Mouse (Mus musculus): ENCODE measurements around the gene Trim24.
A peak's percentile ranks its signal among the peaks of the same experiment; 100 is the strongest.

Gene Trim24

DNA sequence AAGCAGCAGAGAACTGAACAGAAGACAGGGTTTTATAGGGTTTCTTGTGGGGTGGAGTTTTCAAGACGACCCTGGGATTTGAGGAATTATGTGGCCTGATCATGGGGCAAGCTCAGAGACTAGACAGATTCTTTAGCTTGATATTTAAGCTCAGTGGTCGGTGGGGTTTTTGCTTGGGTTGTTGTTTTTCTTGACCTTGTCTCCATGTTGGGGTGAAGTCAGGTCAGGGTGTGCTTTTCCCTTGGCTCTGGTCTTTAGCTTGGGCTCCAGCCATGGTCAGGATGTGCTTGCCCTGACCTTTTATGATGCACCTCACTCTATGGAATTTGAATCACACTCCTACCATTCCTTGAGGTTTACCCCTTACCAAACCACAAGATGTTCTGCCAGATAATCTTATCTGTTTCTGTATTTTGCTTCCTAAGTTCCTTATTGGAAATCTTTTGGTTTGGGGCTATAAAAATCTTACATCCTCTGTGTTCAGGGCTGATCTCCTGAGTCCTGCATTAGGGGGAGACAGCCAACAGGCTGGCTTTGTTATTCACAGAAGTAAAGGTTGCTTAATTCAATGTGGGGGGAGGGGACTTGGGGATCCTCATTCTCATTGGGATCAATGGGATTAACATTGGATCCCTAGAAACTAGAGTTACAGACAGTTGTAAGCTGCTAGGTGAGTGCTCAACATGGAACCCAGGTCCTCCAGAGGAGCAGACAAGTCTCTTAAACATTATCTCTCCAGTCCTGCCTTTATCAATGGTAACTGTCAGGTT, 6.5 kb upstream of the Trim24 start:
- no peak for DNase-seq (ENCODE audit: low read depth)

DNA sequence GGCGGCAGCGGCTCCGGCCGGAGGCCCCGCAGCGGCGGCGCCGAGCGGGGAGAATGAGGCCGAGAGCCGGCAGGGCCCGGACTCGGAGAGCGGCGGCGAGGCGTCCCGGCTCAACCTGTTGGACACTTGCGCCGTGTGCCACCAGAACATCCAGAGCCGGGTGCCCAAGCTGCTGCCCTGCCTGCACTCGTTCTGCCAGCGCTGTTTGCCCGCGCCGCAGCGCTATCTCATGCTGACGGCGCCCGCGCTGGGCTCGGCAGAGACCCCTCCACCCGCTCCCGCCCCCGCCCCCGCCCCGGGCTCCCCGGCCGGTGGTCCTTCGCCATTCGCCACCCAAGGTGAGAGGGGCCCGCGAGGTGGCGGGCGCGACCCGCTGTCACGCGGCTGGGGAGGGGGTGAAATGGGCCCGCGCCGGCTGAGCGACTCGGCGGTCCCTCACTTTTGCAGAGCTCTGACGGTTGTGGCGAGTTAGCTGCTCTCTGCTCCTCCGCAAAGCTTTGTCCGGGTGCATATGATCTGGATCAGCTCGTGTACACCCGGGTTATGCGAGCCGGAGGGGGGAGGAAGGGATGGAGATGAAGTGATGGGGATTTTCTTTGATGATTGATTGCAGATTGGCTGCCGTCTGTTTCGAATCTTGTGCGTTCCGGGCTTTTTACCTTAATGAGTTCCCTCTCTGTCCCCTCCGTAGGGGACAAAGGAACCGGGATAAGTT, 683 bp downstream of the Trim24 start:
- DNase-seq (ENCODE audit: low read depth), result peak; percentile 74

DNA sequence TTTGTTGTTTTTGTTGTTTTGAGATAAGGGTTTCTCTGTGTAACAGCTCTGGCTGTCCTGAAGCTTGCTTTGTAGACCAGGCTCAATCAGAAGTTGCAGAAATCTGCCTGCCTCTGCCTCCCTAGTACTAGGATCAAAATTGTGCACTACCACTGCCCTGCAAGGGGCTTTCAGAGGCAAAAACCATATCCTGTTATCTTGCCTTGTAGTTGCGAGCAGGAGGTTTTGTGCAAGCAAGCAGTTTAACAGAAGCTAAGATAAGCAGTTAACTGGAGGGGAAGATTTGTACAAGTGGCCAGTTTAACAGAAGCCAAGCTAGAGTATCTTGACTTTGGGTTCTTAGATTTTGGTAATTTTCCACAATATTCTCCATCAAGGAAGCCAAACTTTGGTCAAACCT, 2.2 kb downstream of the Trim24 start:
- DNase-seq (ENCODE audit: low read depth), result peak; percentile 36

DNA sequence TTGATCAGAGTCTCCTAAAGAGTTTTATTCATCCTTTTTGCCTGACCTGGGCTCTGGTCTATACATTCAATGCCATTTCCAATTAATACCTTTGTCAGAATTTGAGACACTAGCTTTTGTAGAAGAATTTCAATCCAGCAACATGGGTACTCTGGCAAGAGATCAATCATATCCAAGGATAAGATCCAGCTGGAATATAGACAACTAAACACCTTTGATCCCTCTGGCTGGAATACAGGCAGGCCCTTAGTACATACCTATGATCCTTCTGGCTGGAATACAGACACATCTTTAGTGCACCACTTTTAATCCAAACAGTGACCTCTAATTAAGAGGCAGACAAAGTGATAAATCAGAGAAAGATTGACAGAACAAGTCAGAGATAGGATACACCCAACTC, 3.1 kb downstream of the Trim24 start:
- no peak for DNase-seq (ENCODE audit: low read depth)

DNA sequence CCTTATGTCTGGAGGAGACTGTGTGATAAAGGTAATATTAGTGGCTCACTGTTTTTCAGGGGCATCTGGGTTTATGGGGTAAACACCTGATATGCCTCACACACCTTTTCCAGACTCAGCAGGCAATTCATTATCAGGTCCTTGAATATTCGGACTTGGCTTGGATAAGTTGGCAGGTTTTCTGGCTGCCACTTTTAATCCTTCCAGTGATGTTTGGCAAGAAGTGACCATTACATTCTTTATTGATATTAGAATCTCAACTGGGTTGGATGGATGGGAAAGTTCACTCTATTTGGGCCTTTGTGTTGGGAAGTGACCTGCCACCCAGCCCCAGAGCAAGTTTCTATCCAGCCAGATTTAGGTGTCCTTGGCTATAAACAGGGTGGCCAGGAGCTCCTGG, 7.6 kb downstream of the Trim24 start:
- DNase-seq (ENCODE audit: low read depth), result no peak

DNA sequence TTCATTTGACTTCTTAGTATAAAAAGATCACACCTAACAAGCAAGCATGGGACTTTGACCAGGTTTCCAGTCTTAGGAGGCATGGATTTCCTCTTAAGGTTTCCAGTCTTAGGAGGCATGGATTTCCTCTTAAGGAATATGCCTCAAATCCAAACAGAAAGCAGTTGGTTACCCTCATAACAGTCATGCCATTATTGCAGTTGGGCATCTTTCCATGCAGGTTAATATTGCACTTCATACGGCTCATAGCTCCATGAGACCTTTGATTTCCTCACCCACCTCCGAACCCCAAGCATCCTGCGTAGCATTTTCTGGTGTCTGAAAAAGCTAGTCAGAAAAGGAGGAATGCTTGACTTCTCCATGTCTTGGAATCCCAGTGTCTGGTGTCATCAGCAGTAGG, 10.0 kb downstream of the Trim24 start:
- DNase-seq (ENCODE audit: low read depth), result no peak

DNA sequence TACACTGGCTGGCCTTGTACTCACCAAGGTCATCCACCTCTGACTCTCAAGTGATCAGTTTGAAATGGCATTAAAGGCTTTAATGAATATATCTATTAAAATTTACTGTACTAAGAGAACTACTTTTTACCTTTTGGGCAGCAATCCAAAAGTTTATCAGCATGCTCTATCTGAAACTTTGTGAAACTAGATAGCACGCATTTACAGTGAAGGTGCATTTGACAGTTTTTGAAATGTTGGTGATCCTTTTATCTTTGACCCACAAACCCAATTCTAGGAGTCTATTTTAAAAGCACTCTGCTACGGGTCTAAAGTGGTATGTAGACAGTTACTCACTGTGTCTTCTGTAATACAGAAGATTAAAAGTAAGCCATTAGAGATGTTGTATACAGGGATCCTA, 23.0 kb downstream of the Trim24 start:
- no peak for DNase-seq (ENCODE audit: low read depth)

DNA sequence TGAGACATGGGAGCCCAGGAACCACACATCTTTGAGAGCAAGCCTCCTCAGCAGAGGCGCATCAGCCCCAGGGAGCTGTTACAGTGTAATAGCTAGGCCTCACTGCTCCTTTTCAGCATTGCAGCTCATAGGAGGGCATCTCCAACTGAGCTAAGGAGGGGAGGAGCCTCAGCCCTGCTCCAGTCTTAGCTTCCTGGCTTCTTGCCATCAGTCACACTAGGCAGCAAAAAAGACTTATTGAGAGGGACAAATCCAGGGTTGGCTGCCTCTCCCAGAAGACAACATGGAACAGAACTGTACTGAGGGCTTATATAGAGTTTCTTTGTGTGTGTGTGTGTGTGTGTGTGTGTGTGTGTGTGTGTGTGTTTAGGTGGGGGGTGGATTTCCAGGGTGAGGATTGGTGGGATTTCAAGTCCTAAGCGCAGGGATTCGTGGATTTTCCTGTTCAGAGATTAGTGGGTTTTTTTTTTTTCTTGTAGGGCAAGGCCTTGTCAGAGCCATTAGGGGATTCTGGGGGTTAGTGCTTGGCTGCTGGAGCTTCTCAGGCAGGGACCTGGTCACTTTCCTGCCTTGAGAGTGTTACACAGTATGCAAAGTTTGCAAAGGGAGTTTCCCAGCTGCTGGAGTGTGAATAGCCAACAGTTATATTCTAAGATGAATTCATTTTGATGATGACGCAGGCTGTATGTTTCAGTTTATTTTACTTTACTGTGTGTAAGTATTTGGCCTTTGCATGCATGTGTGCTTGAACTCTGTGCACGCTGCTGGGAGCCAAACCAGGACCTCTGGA, 25.2 kb downstream of the Trim24 start:
- no peak for DNase-seq (ENCODE audit: low read depth)

DNA sequence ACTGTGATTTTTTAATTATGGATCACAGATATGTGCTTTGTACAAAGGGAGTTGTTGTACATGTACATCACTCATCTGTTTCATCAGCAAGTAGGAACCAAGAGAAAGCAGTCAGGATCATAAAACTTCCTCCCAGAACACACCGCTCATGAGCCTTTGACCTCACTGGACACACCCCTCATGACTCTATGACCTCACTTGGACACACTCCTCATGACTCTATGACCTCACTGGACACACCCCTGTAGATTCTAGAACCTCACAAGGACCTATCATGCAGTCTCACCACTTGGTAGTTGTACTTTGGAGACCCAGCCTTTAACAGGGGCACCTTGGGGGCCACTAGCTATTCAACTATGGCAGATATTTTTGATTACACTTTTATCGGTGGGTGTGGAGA, 29.6 kb downstream of the Trim24 start:
- no peak for DNase-seq (ENCODE audit: low read depth)

DNA sequence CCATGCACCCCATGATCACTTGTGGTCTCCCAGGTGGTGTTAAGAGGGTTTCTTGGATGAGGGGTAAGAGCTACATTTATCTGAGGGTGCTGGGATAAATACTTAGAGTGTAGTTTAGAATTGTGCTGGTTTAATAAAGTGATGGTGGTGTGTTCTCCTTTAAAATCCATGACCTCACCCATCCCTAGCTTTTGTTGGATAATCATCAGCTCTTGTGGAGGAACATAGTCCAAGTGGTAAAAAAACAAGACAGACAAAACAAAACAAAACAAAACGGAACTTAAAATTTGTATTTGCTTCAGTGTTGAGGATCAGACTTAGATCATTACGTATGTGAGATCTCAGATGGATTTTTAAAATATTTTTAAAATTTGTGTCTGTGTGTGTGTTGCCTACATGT, 31.2 kb downstream of the Trim24 start:
- DNase-seq (ENCODE audit: low read depth), result no peak

DNA sequence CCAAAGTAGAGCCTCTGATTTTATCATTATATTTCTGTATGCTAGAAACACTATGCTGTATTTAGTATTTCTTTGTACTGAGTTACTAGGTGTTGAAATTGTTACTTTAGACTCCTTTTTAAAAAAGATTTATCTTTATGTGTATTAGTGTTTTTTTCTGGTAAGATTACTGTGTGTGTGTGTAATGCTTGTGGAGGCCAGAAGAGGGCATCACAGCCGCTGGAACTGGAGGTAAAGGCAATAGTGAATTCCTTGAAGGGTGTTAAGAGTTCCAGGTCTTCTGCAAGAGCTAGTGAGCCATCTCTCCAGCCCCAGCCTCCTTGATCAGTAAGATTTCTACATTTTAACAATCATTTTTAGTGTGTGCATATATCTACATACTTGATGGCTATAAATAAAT, 33.2 kb downstream of the Trim24 start:
- no peak for DNase-seq (ENCODE audit: low read depth)

DNA sequence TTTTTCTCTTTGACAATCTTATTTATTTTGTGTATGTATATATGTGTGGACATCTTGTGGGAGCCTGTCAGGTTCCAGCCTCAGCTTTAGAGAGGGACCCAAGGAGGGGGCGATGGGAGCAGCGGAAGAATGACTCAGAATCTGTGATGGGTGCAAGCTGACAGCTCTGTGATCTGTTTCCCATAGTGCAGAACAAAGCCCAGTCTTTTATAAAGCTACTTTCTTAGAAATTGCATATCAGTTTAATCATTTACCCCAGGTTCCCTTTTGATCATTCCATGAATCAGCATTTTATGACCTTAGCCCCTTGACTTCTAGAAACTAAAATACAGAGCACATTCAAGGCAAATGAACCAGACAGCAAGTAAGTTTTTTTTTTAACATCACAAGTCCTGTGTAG, 42.9 kb downstream of the Trim24 start:
- DNase-seq (ENCODE audit: low read depth), result no peak

DNA sequence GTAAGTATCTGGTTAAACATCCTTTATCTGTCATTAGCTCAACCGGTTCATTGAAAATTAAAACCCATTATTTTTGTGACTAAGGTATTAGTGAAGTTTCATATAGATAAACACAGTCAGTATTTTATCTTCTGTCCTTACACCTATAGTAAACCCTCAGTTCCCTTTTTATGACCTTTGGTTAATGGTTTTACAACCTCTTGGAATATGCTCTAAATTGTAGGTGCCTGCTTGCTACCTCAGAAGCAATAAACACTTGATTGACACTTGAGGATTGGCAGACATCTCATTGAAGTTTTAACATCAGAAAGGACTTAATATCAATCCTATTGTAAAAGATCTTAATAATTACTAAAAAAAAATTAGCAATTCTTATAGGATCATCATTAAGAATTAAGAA, 54.5 kb downstream of the Trim24 start:
- DNase-seq (ENCODE audit: low read depth), result no peak

DNA sequence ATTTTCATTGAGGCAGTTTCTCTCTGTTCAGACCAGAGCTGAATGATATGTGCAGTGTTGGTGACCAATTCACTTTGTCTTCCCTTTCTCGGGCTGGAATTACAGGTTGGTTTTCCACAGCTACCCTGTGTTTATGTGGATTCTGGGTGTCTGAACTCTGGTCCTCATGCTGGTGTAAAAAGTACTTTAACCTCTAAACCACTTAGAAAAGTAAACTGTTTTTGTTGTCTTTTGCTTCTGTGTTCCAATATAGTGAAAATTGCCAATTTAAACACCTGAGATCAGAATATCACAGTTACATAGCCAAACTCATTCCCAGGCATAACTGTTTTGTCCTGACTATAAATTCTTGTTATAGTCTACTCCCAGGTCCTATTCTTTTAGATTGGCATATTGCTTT, 56.1 kb downstream of the Trim24 start:
- DNase-seq (ENCODE audit: low read depth), result no peak

DNA sequence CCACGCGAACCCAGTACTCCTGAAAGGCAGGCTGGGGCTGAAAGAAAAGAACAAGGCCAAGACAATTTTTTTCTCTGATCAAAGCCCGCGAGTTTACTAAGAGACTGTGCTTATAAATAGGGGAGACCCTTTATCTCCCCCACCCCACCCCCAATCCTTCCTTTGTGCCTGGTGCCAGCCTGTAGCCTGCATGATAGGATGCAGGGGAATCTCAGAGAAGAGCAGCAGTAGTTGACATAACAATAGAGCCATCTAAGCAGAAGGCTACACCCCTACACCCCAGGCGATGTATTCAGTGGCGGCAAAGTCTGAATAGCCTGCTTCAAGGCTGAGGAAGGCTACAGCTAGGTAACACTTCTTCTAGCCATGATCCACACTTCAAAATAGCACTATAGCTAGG, 65.9 kb downstream of the Trim24 start:
- no peak for DNase-seq (ENCODE audit: low read depth)

DNA sequence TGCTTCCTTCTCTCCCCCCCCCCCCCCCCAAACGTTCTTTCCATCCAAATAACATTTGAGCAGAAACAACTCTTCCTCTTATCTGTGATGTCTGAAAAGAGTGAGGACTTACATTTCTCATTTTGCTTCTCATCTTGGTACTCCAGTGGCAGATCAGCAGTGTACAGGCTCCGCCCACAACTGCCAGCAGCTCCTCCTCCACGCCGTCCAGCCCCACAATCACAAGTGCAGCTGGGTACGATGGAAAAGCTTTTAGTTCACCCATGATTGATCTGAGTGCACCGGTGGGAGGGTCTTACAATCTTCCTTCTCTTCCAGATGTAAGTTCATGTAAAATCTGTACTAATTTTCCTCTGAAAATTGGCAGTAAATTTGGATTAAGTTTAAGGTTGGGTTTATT, 80.7 kb downstream of the Trim24 start:
- no peak for DNase-seq (ENCODE audit: low read depth)

DNA sequence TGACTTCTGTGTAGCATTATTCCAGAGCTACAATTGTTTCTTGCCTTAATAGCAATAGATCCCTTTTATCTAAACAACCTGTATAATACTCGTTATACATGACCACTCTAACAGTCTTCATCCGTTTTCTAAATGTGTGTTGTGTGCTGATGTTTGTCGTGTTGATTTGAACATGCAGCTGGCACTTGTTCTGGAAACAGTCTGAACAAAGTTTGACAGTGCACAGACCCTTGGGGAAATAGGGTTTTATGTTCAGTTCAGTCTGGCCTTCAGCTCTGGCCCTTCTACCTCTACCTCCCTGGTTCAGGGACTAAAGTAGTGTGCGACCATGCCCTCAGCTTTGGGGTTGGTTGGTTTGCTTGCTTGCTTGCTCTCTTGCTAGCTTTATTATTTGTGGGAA, 96.8 kb downstream of the Trim24 start:
- DNase-seq (ENCODE audit: low read depth), result no peak

DNA sequence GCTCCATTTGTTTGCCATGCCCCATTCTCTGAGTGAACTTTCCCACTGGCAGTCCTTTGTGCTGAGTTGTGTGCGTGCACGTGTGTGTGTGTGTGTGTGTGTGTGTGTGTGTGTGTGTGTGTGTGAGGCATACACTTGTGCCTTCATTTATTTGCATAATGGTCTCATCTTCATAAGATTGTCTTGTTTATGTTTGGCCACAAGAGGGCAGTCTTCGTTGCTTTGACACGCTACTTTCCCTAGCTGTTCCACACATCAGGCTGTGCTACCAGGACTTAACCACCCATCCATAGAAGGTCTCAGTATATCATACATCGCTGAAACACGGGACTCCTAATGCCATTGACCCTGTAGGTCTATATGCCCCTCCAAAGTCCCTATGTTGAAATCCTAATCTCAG, 136.8 kb downstream of the Trim24 start:
- peak; percentile 59 for DNase-seq (ENCODE audit: low read depth)

DNA sequence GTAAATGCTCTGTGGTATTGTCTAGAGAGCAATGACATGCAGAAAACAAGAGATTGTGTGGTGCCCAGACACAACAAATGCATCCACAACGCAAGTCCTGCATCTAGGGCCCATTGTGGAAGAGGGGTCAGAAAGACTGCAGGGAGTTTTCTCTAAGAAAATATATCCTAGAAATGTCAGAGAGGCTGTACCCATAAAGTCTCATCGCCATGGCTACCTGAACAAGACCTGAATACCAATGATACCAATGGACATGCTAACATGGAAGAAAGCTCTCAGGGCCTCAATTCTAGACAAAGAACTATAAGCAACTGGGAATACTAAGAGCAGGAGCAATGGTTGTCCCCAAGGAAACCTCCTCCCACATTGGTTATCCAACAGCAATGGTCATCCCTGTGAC, 142.2 kb downstream of the Trim24 start:
- no peak for DNase-seq (ENCODE audit: low read depth)
